Mouse (Mus musculus) myocyte (in vitro differentiated cells): ENCODE measurements at regions not wholly inside any gene's neighbourhood (a gene's known extent, or its start where the extent isn't known, plus 50 kb on each side); places are given as distances from the start of the nearest gene placed in this dataset.

Experiments
- E2F4 ChIP-seq: IDR thresholded peaks from one replicate; pipeline ENCODE4 v1.6.1; 2011; ENCODE audit warnings: mild to moderate bottlenecking, control low read depth, moderate library complexity; ENCODE audit not compliant: insufficient read depth
- MYOD1 ChIP-seq, 3 experiments: IDR thresholded peaks; one replicate each; pipeline ENCODE4 v1.6.1; 2011; ENCODE audit warnings: control low read depth in 2 of 3, low read depth in 2 of 3, mild to moderate bottlenecking in 2 of 3, moderate library complexity in 1 of 3; ENCODE audit not compliant: insufficient read length in 2 of 3, control insufficient read depth in 1 of 3
- MYOG ChIP-seq, 3 experiments: IDR thresholded peaks; one replicate each; pipeline ENCODE4 v1.6.1; 2011; ENCODE audit warnings: control low read depth in 2 of 3, low read depth in 2 of 3, mild to moderate bottlenecking in 2 of 3; ENCODE audit not compliant: insufficient read length in 2 of 3, control insufficient read depth in 1 of 3, insufficient read depth in 1 of 3
- POLR2A ChIP-seq: IDR thresholded peaks from one replicate; pipeline ENCODE4 v1.6.1; 2011; ENCODE audit warnings: low read depth, mild to moderate bottlenecking, control low read depth, moderate library complexity; ENCODE audit not compliant: insufficient read length
- POLR2AphosphoS2 ChIP-seq: IDR thresholded peaks from one replicate; pipeline ENCODE4 v1.6.1; 2011; ENCODE audit warnings: low read depth, control low read depth; ENCODE audit not compliant: insufficient read length
- SRF ChIP-seq: IDR thresholded peaks from one replicate; pipeline ENCODE4 v1.6.1; 2011; ENCODE audit warnings: low read depth; ENCODE audit not compliant: control insufficient read depth, insufficient read length
- TCF12 ChIP-seq: IDR thresholded peaks from one replicate; pipeline ENCODE4 v1.6.1; 2011; ENCODE audit warnings: mild to moderate bottlenecking, control low read depth; ENCODE audit not compliant: poor library complexity, insufficient read depth, severe bottlenecking
- USF1 ChIP-seq: IDR thresholded peaks from one replicate; pipeline ENCODE4 v1.6.1; 2011; ENCODE audit warnings: low read depth, mild to moderate bottlenecking, control low read depth, moderate library complexity

GRCm38 (mm10) chr10:98494354-98494753 lies 419.9 kb upstream of the Atp2b1 start:
- TF ChIP-seq POLR2A (no peak), SRF (no peak), E2F4 (no peak), POLR2AphosphoS2 (no peak), TCF12 (no peak), USF1 (no peak), MYOG (IDR thresholded peaks at IDR 0.05; ENCODE audit: control insufficient read depth in 1 of 3, insufficient read depth in 1 of 3, insufficient read length in 2 of 3, low read depth in 2 of 3) (no peak), MYOD1 (IDR thresholded peaks at IDR 0.05; ENCODE audit: control insufficient read depth in 1 of 3, insufficient read length in 2 of 3, low read depth in 2 of 3) (no peak)
